Mouse (Mus musculus): ENCODE data around the gene Pir.

Gene Pir

DNA sequence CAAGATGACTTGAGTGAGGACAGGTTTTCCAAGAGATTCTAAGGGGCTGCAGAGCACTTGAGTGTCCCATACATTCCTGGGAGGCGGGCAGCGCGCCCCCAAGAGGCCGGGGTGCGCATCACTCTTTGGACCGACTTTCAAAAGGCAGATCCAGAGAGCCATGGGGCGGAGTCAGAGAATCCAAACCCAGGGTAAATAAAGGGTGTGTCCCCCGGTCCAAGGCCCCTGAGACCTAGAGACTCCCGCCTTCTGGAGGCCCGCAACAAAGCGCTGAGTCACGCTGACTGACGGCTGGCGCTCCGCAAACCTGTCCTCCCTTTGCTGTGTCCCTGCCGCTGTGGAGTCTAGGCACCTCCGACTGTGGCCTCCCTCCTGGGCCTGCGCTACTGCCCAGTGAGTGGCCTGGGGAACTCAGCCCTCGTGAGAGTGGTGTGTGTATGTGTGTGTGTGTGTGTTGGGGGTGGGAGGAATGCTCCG, at the start of gene Pir:
TSS of gene Pir (plus strand) at position 87 of the 477 bp plus-strand sequence.
- peak; percentile 42 to 64 for DNase-seq (ENCODE audit: low spot score in 2 of 2)

DNA sequence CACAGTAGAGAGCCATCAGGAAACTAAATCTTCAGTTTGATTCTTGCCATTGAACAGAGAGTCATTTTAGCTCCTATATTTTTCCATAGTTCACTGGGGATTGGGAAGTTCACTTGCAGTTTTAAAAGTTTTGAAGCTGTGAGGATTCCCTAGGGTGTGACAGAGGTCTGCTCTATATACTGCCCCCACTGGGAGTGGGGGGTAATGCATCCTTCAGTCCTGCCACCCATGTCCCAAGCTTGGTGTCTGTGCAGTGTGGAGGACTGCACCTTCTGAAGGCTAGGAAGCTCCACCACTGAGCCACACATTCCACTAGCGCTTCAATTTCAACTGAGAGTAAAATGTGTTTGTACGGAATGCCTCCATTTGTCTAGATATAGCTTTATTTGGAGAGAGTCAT, 47.2 kb upstream of the Pir start:
- DNase-seq (ENCODE audit: low spot score in 2 of 2) = peak in 1 of 2 experiments; percentile 3

DNA sequence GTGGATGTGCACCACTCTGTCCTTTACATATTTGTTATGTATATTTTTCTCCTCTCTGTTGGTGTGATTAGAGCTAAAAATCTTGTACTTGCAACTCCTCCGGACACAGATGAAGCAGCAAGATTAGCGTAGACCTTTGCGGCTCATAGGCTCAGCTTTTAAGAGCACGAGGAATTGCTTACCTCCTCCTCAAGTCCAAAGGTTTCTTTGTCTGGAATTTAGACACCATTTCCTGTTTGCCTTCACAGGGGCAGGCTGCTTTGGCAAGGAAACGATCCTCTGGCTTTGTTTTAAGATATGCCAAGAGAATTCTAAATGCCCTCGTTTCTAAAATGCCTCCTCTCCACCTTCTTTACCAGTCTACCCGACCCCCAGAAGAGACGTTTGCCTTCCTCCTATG, 35.8 kb upstream of the Pir start:
- DNase-seq (ENCODE audit: low spot score in 2 of 2) = no peak

DNA sequence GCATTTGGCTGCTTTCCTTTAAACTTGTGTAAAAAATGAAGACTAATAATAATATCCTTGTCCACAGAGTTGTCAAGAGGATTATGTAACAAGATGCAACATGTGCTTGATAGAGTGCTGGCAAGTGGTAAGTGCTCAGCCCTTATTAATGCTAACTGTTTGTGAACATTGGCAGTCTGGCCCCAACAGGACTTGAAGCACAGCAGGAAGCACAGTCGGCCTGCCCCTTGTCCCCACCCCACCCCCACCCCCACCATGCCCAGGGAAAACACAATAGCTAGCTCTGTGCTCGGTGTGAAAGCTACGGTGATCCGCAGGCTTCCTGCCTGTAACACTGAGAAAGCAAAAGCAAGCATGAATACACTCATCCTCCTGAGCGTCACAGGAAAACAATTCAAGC, 23.5 kb upstream of the Pir start:
- no peak for DNase-seq (ENCODE audit: low spot score in 2 of 2)

DNA sequence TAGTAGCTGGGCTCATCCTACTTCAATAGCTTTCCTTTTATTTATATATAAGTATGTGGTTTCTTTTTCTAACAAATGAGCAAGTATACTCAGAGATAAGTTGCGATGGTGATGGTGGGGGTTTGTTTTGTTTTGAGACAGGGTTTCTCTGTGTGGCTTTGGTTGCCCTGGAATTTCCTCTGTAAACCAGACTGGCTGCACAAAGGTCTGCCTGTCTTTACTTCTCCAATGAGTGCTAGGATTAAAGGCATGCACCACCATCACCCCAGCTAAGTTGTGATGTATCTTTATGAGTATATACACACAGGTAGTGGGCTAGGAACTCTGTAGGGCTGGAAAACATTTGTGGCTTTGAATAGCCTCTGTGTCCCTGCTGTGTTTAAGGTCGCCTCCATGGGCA, 22.4 kb upstream of the Pir start:
- no peak for DNase-seq (ENCODE audit: low spot score in 2 of 2)

DNA sequence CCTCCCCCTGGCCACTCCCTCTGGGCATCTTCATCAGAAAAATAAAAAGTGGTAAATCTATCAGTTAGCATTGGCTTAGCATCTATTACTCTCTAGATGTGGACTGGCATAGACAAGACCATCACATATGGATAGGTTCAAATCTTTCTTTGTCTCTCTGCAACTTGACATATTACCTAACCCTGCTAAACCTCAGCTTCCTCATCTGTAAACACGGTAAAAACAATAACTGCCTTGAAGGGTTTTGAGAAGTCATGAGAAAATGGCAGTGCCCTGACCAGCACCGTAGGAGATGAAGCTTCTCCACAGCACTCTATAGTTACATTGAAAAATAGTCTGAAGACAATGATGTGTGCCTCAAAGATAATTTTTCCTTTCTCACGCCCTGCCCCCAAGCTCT, 12.6 kb upstream of the Pir start:
- DNase-seq (ENCODE audit: low spot score in 2 of 2) = no peak

DNA sequence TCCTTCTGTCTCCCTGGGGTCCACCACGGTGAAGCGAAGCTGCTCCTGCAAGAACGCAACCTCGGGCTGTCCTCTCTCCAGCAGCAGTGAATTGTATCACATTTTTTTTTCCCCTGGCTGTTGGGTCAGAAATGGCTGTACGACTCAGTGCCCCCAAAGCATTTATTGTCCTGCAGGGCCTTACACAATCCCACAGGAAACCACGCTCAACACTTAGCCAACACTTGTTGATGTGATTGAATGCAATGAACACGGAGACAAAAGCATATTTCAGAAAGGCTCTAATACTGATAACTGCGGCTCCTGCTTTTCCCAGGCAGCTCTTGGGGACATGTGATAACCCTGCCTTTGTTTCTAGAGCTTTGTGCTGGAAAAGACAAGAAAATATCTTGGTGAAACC, 11.1 kb upstream of the Pir start, which contains the start of gene Bmx:
TSS of gene Bmx (minus strand) at position 137 of the 400 bp plus-strand sequence.
- no peak for DNase-seq (ENCODE audit: low spot score in 2 of 2)

DNA sequence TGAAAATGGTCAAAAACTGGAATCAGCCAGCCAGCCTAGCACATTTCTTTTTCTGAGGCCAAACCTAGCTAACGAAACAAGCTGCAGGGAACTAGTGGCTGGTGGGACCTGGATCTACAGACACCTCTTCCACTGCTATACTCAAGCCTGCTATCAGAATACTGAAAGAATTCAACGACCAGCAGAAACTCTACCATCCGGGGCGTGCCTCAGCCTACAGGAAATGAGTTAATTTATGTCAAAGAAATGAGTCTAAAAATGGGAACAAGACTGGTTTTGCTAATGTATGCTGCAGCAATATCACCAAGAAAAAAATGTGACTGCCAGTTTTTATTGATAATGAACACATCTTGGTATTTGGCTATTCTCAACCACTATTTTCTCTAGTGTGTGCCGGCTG, 10.5 kb upstream of the Pir start:
- peak; percentile 15 to 36 for DNase-seq (ENCODE audit: low spot score in 2 of 2)

DNA sequence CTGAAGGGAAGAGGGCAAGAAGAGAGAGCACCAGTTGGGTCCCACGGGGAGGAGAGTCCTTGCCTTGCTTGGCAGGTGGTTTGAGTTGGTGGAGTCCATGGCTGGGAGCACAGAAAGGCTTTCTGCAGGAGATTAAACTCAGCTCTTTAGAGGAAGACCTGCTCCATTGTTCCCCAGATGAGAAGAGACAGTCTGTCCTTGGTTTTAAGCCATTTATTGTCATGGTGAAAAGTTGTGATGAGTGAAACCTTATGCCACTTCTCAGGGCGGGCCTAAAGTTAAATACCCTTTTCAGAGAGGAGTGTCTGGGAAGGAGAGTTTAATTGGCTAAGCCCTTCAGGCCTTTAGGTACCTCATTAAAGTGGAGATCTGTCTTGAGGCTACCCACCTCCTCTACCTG, 6.9 kb upstream of the Pir start:
- no peak for DNase-seq (ENCODE audit: low spot score in 2 of 2)

DNA sequence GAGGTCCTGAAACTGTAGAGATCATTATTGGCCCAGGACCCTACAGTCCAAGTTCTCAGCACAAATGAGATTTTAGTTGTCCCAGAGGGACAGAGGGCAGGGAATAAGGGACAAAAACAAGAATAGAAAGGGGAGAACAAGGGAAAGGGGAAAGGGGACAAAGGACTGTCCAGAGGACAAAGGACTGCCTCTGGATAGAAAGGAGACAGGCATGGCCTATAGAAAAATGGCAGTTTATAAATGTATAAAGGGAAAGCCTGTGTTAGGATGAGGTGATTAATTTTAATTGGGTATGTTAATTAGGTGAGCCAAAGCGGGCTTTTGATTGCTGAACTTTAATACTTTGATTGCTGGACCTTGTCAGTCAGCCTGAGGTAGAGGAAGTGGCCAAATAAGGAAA, 4.3 kb upstream of the Pir start:
- no peak for DNase-seq (ENCODE audit: low spot score in 2 of 2)

DNA sequence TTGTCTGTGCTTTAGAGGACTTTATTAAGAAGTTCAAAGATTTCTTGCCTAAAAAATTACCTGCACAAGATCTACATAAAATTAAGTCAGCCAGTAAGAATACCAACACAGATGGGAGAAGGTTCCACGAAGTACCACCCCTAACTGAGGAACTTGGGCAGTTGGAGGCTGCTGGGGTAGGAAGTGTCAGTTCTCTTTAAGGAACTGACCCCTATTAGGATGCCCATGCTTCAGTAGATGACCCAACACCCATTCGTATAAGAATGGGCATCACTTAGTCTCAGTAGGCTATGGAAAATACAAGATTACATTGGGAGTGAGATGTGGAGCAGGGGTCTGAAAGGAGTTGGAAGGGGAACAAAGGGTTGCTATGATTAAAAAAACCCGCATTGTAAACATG, 1.4 kb downstream of the Pir start:
- no peak for DNase-seq (ENCODE audit: low spot score in 2 of 2)

DNA sequence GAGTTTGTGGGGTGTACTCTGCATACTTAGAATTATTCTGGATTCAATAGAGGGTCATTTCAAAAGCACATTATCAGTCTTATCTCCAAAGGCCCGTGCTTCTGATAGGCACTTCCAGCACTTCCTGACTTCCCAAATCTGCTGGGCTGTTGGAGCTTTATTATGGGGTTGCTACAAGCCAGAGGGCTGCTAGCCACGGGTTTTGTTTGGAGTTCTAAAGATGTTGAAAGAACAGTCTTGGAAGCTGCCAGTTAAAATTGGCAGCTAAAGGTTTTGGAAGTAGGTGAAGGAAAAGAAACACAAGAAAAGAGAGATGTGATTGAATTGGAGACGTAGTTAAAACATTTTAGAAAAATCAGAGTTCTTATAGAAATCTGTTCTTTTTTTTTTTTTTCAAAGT, 6.4 kb downstream of the Pir start:
- DNase-seq (ENCODE audit: low spot score in 2 of 2) = no peak

DNA sequence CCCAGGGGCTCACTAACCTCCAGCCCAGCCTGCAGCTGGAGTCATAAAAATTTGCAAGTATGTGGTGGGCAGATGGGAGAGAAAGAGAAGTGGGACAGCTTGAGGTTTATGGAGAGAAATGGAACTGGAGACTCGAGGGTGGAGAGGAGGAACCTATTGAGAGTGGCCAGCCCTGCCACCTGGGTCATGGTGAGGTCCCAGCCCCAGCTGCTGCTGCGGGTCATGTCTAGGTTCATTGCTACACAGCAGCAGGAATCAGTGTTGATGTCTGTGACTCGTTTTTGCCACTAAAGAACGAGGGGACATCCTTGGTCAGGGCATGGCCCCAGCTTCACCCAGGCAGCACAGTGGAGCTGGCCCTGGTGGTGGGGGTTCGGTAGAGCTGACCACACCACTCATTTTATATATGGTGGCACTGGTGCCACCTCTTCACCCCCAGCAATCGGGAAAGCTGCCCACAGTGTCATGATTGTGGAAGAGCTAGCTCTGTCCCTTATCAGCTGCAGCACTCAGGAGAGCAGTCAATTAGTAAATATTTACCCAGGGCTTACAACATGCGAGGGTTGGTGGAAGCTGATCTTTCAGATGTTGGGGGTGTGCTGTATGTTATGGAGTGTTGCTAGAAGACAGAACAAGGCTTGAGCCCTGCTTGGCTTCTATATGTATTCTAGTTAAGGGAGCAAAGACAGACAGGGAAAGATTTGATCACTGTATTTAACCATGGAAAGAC, 11.9 kb downstream of the Pir start:
- no peak for DNase-seq (ENCODE audit: low spot score in 2 of 2)

DNA sequence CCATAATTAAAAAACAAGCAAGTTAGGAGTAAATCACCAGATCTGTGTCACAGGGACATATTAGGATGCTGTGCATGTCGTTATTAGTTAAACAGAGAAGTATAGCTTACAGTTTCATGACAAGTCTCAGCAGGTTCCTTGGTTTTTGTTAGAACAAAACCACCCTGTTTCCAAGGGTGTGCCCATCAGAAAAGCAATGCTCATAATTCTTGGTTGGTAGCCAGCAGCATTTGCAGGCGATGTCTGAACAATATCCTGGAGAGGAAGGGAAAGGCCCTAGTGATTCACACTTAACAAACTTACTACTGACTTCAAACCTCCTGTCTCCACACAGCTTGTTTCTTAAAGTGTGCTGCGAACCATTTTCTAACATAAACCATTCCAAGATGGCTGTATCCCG, 14.6 kb downstream of the Pir start:
- DNase-seq (ENCODE audit: low spot score in 2 of 2) = no peak

DNA sequence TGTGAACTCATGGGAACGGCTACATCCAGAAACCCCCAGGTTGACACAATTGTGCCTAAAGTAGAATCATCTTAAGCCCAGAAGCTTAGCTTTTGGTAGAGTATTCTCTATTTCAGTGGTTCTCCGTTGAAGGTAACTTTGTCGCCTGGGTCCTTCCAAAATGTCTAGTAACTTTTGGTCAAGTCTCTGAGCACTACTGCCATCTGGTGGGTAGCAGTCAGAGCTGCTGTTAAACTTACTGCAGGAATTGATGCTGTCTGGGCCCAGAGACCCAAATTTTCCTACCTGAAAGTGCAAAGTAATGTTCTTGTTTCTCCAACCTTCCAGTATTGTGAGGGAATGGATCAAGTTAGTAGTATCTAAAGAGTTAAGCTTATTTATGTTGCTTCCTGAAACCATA, 17.9 kb downstream of the Pir start:
- peak in 1 of 2 experiments; percentile 6 for DNase-seq (ENCODE audit: low spot score in 2 of 2)

DNA sequence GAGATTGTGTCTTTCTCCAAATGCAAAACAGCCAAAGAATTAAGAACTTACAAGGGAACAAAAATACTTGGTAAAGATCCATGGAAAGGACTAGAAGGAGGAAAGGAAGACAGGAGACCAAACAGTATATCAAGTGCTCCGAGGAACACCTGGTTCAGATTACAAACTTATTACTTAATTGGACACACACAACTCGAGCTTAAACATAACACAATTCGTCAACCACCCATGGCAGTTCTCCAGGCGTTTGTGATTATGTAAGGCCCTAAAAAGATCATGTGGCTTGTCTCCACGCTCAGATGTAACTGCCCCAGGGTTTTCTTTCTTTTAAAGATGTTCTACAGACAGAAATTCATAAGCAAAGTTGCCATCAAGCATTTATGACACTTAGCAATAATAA, 22.0 kb downstream of the Pir start:
- DNase-seq (ENCODE audit: low spot score in 2 of 2) = no peak

DNA sequence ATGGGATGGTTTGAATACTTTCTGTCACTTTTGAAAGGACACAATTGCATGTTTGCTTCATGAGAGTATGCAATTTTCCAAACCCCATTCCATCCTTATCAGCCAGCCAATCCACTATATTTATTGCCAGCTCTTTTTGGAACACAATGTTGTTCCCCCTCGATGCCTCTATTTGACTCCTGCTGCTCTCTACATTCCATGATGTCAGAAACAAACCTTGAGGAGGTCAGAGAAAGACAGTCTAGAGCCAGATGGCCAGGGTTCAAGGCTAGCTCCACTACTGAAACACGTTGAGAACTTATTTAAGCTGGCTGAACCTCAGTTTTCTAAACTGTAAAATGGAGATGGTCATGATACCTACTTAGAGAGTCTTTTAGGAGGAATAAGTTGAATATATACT, 37.1 kb downstream of the Pir start:
- no peak for DNase-seq (ENCODE audit: low spot score in 2 of 2)

DNA sequence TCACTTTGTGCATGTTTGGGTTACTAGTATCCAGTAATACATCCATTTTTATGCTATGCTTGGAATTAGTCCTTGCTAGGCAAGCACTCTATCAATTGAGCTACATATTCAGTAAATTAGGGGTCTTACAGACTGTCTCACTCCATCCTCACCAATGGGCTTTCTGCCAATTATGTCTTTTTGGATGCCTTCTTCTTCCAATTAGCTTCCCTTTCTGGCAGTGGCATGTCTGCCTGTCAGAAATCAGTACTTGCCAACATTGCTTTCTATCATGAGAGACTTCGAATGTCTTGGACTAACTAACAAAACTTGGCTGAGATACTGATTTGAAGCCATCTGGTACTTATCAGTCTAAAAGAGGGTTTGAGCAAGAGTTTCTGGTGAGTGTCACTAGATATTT, 44.7 kb downstream of the Pir start:
- DNase-seq (ENCODE audit: low spot score in 2 of 2) = no peak

DNA sequence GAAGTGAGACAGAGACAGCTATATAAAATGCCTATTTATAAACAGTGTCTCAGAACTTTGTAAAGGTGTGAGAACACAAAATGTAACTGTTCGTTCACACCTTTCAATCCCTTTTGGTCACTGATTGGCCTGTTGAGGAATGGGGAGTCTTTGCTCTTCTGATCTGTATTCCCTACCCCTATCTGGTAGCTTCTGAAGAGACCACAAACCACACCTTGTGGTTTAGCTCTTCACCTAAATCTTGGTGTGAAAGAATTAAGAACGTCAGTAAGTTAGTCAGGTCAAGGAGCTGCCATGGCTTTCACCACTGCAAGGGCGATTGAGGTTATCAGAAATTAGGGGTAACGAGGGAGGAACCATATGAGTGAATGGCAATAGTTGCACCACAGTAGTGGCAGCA, 49.4 kb downstream of the Pir start:
- DNase-seq (ENCODE audit: low spot score in 2 of 2) = no peak

DNA sequence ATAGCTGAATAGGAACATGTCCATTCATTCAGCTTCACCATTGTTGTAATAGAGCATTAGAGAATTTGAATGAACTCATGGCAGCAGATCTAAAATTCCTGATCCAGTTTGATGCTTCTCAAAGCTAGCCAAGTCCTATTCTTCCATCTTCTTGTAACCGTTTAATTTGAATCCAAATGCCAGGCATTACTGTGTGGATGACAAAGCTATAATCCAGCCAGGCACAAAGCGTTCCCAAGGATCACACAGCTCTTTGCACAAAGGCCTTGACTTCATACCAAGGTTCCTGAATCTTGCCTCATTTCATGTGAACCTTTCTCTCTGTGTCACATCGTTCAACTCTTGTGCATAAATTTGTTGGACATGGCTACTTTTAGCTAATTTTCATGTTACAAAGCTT, 50.9 kb downstream of the Pir start:
- no peak for DNase-seq (ENCODE audit: low spot score in 2 of 2)

DNA sequence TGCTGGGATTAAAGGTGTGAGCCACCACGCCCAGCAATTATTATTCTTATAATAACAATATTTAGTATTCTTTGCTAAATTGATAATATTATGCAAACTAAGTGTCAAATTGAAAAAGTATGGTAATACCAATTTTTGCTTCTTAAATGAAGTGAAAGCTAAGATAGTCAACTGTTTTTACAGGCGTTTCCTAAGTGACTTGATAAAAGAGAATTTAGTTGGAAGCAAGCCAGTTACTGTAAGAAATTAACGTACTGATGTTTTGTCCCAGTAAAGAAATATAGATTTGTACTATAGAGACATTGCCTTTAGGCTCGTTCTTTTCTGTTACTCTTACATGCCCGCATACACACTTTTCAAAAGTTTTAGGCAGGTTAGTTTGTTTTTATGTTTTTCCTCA, 53.3 kb downstream of the Pir start:
- DNase-seq (ENCODE audit: low spot score in 2 of 2) = no peak

DNA sequence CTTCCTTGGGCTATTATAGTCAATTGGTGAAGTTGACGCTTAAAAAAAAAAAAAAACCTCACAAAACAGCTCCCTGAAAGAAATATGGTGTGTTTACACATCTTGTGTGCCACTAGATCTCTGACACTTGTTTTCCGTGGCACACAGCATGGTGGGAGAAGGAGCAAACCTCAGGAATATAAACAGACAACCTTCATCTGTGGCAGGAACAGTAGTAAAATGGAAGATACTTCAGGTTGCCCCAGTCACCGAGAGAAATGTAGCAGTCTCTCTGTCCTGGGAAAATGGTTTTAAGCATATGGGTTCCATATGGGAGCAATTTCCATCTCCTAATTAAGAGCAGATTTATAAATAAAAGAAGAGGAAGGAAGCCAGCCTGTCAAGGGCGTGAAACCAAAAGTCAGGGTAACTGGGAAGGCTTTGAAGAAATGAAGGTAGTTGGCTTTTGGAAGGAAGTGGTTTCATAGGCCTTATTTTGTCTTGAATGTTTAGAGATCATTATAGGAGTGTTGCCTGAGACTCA, 54.3 kb downstream of the Pir start:
- DNase-seq (ENCODE audit: low spot score in 2 of 2) = no peak

DNA sequence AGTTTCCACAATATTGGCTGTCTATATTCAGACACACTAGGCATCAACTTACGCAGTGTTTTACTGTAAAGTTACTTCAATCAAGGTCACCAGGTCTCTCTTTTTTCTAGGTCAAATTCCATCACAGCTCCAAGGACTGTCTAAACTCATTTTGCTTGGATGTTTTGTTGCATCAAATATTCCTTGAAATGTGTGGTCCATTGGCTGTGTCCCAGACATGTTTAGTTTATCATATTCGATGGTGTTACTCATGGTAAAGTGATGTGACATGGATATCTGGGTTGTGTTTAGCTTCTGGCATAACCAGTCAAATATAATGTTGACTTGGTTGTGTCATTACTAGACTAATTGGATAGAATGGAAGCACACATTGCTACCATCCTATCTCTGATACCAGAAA, 61.2 kb downstream of the Pir start:
- no peak for DNase-seq (ENCODE audit: low spot score in 2 of 2)

DNA sequence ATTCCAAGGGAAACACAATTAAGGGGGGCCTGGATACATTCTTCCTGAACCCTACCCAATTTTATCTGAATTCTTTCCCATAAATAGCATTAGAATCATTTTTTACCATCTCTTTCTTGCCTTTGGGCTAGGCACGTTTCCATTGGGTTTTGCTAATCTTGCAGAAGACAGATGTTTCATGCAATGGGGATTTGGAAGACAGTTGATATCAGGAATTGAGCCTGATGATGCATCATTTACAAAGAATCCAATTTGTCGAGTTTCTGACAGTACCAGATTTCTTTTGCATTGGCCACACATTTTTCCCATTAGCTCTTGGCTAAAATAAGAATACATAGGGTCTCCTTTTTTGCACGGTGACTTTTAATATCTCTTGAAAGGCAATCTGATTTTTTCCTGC, 61.6 kb downstream of the Pir start:
- DNase-seq (ENCODE audit: low spot score in 2 of 2) = no peak
